19 mouse cellular contexts compared by ENCODE assay signal in genomic region chr11:120507611-120508289, GRCm38 (mm10). TPM values are rescaled to one million over a fixed set of nuclear protein-coding genes. Genes with fewer than 3 reads are reported as not detected.
DNase-seq lines count a peak whose midpoint lies in the region; ATAC-seq and TF ChIP-seq lines count a peak whose summit lies in the region.
"Had no signal": no experiment of that assay in that cellular context is flagged by ENCODE, and none has a peak within 500 bp of the region (broad histone marks: within the 10 kb centered on the region; RNA-seq: fewer than 3 reads in every experiment).

No protein-coding gene starts in this region.

- H3K27ac ChIP-seq in kidney, embryonic 16.5 days (ENCODE audit: low read length): peak overlapping the region; percentile 5; the same call in 1 of the 2 replicates
- H3K27ac ChIP-seq in embryonic facial prominence, embryonic 14.5 days (replicated peaks; ENCODE audit: low read depth, low read length): no peak overlapping the region; the same call in 1 of the 2 replicates
- peak overlapping the region; percentile 88 for H3K27ac ChIP-seq in lung, postnatal 0 days (ENCODE audit: low read length)
- H3K27ac ChIP-seq in stomach, postnatal 0 days (replicated peaks): peak overlapping the region; percentile 90
- H3K27ac ChIP-seq: heart, embryonic 10.5 days; layer of hippocampus, adult 2 months; limb, embryonic 15.5 days had no signal

- H3K27me3 ChIP-seq in kidney, embryonic 16.5 days (ENCODE audit: insufficient read depth, low read length): no peaks in the 10 kb centered on the region
- no peaks in the 10 kb centered on the region for H3K27me3 ChIP-seq in embryonic facial prominence, embryonic 14.5 days (replicated peaks; ENCODE audit: control insufficient read depth, insufficient read depth, low read length)
- no peaks in the 10 kb centered on the region for H3K27me3 ChIP-seq in lung, postnatal 0 days (replicated peaks; ENCODE audit: insufficient read depth, low read length)
- no peaks in the 10 kb centered on the region for H3K27me3 ChIP-seq in stomach, postnatal 0 days (ENCODE audit: control insufficient read depth, insufficient read depth, low read length)
- H3K27me3 ChIP-seq: limb, embryonic 15.5 days had no signal

- no peak overlapping the region for H3K4me2 ChIP-seq in kidney, embryonic 16.5 days (replicated peaks; ENCODE audit: low read depth, low read length)
- no peak overlapping the region for H3K4me2 ChIP-seq in embryonic facial prominence, embryonic 14.5 days (ENCODE audit: low read depth, low read length)
- H3K4me2 ChIP-seq in lung, postnatal 0 days (replicated peaks; ENCODE audit: low read depth, low read length): no peak overlapping the region
- H3K4me2 ChIP-seq in stomach, postnatal 0 days (replicated peaks; ENCODE audit: low read depth): no peak overlapping the region
- H3K4me2 ChIP-seq: limb, embryonic 15.5 days had no signal

- no peak overlapping the region for H3K4me3 ChIP-seq in kidney, embryonic 16.5 days (ENCODE audit: low read length)
- H3K4me3 ChIP-seq in embryonic facial prominence, embryonic 14.5 days (ENCODE audit: low read depth, low read length): no peak overlapping the region
- no peak overlapping the region for H3K4me3 ChIP-seq in lung, postnatal 0 days (ENCODE audit: low read depth, low read length)
- no peak overlapping the region for H3K4me3 ChIP-seq in stomach, postnatal 0 days (ENCODE audit: low read depth, low read length)
- H3K4me3 ChIP-seq: heart, embryonic 10.5 days; layer of hippocampus, adult 2 months; limb, embryonic 15.5 days had no signal

- TF ChIP-seq EP300 in lung, postnatal 0 days (IDR thresholded peaks at IDR 0.05): peak; percentile 96
- TF ChIP-seq EP300 in stomach, postnatal 0 days (optimal IDR thresholded peaks at IDR 0.05): no peak

- no peak overlapping the region for H3K9ac ChIP-seq in kidney, embryonic 16.5 days (replicated peaks; ENCODE audit: low read length)
- no peak overlapping the region for H3K9ac ChIP-seq in embryonic facial prominence, embryonic 14.5 days (ENCODE audit: low read depth, low read length)
- H3K9ac ChIP-seq in lung, postnatal 0 days (replicated peaks; ENCODE audit: low read depth): no peak overlapping the region
- no peak overlapping the region for H3K9ac ChIP-seq in stomach, postnatal 0 days (ENCODE audit: low read length)
- H3K9ac ChIP-seq: forebrain, postnatal 0 days; limb, embryonic 15.5 days had no signal

- no peak for ATAC-seq in kidney, embryonic 16.5 days (ENCODE audit: low FRiP score, low TSS enrichment)
- peak; percentile 53; the same call in 1 of the 2 replicates for ATAC-seq in embryonic facial prominence, embryonic 14.5 days (ENCODE audit: low read depth)
- ATAC-seq in lung, postnatal 0 days: peak; percentile 93
- peak; percentile 88 for ATAC-seq in stomach, postnatal 0 days (ENCODE audit: low FRiP score, low TSS enrichment)
- ATAC-seq: forebrain, postnatal 0 days had no signal

- TF ChIP-seq CTCF in lung, postnatal 0 days (IDR thresholded peaks at IDR 0.05): no peak
- TF ChIP-seq CTCF in stomach, postnatal 0 days (IDR thresholded peaks at IDR 0.05; ENCODE audit: low read depth): no peak

- DNase-seq in kidney, postnatal 10 days: no peak
- DNase-seq in embryonic facial prominence, embryonic 14.5 days (ENCODE audit: low spot score): peak; percentile 65
- peak; percentile 96 for DNase-seq in lung, postnatal 0 days (ENCODE audit: low spot score)
- DNase-seq in stomach, postnatal 0 days (ENCODE audit: low spot score): peak; percentile 67
- DNase-seq in layer of hippocampus, adult 9-10 months (ENCODE audit: low spot score): no peak
- DNase-seq in heart, adult 8-10 months (ENCODE audit: low spot score): no peak
- no peak for DNase-seq in retina, embryonic 14.5 days (ENCODE audit: low spot score)
- DNase-seq: B cell, adult 2 months; cerebellum, adult 11 months; forebrain, postnatal 0 days; right cerebral cortex, adult 18-20 months had no signal

- H3K36me3 ChIP-seq in kidney, embryonic 16.5 days (ENCODE audit: insufficient read depth, low read length): no peaks in the 10 kb centered on the region
- H3K36me3 ChIP-seq in embryonic facial prominence, embryonic 14.5 days (ENCODE audit: control insufficient read depth, insufficient read depth, low read length): no peaks in the 10 kb centered on the region
- no peaks in the 10 kb centered on the region for H3K36me3 ChIP-seq in lung, postnatal 0 days (ENCODE audit: insufficient read depth, low read length)
- no peaks in the 10 kb centered on the region for H3K36me3 ChIP-seq in stomach, postnatal 0 days (ENCODE audit: control insufficient read depth, insufficient read depth, low read length)
- H3K36me3 ChIP-seq: G1E; heart, embryonic 10.5 days; limb, embryonic 15.5 days had no signal

- H3K9me3 ChIP-seq in kidney, embryonic 16.5 days (ENCODE audit: low read length): no peaks in the 10 kb centered on the region
- H3K9me3 ChIP-seq in embryonic facial prominence, embryonic 14.5 days (ENCODE audit: control insufficient read depth, low read length): no peaks in the 10 kb centered on the region
- H3K9me3 ChIP-seq in lung, postnatal 0 days (ENCODE audit: low read length): no peaks in the 10 kb centered on the region
- no peaks in the 10 kb centered on the region for H3K9me3 ChIP-seq in stomach, postnatal 0 days (ENCODE audit: control insufficient read depth, low read length)
- H3K9me3 ChIP-seq: G1E; heart, embryonic 10.5 days; limb, embryonic 15.5 days had no signal

- WGBS in kidney, embryonic 16.5 days: 67% methylated on average over 13 of the region's 13 CpGs
- 74% methylated on average over 13 of the region's 13 CpGs for WGBS in embryonic facial prominence, embryonic 14.5 days
- 43% methylated on average over 13 of the region's 13 CpGs for WGBS in lung, postnatal 0 days
- 40% methylated on average over 13 of the region's 13 CpGs for WGBS in stomach, postnatal 0 days

- H3K4me1 ChIP-seq in kidney, embryonic 16.5 days (ENCODE audit: insufficient read depth, low read length): peaks cover 10% of the 10 kb centered on the region; the same call in 1 of the 2 replicates
- peaks cover 9% of the 10 kb centered on the region for H3K4me1 ChIP-seq in embryonic facial prominence, embryonic 14.5 days (ENCODE audit: control insufficient read depth, insufficient read depth, low read length)
- H3K4me1 ChIP-seq in lung, postnatal 0 days (ENCODE audit: insufficient read depth, low read depth, low read length): peaks cover 6% of the 10 kb centered on the region; the same call in 1 of the 2 replicates
- 0 out of 2 replicates have a peak, but pooled peaks cover 5% of the 10 kb centered on the region for H3K4me1 ChIP-seq in stomach, postnatal 0 days (replicated peaks; ENCODE audit: control insufficient read depth, insufficient read depth)

RNA-seq across cellular contexts. Expression of gene Slc25a10, which starts 16.1 kb away (rescaled TPM):
- polyA plus RNA-seq in kidney, embryonic 16.5 days (2015; fragmentation: Nextera tagmentation; extraction: Ambion mirVana): 120 and 123 TPM in 2 replicates
- polyA plus RNA-seq in embryonic facial prominence, embryonic 14.5 days (2014; fragmentation: Nextera tagmentation; extraction: Ambion mirVana): 47.6 and 53.1 TPM in 2 replicates
- polyA plus RNA-seq in lung, postnatal 0 days (2015; fragmentation: Nextera tagmentation; extraction: Ambion mirVana): 75.4 and 83.4 TPM in 2 replicates
- 86.1 and 94.0 TPM in 2 replicates for polyA plus RNA-seq in stomach, postnatal 0 days (2015; fragmentation: Nextera tagmentation; extraction: Ambion mirVana)
- total RNA-seq in heart, adult 8-10 months (2022): 10 to 100 TPM; 13.7 to 19.4 (median 16.0) TPM

RNA-seq across cellular contexts. Expression of gene Gcgr, which starts 22.7 kb away (rescaled TPM):
- 4.7 and 5.5 TPM in 2 replicates for polyA plus RNA-seq in kidney, embryonic 16.5 days (2015; fragmentation: Nextera tagmentation; extraction: Ambion mirVana)
- polyA plus RNA-seq in embryonic facial prominence, embryonic 14.5 days (2014; fragmentation: Nextera tagmentation; extraction: Ambion mirVana): 1.0 and 1.4 TPM in 2 replicates
- polyA plus RNA-seq in lung, postnatal 0 days (2015; fragmentation: Nextera tagmentation; extraction: Ambion mirVana): 0.61 and 0.76 TPM in 2 replicates
- 3.5 and 5.8 TPM in 2 replicates for polyA plus RNA-seq in stomach, postnatal 0 days (2015; fragmentation: Nextera tagmentation; extraction: Ambion mirVana)
- 1 to 10 TPM in 1 of 4 experiments, under 1 TPM in 3; 0.69 to 1.0 (median 0.78) TPM for total RNA-seq in heart, adult 8-10 months (2022)
- total RNA-seq: common myeloid progenitor, adult 5-6 weeks; forebrain, postnatal 0 days; G1E; hematopoietic stem cell, adult 5-6 weeks; layer of hippocampus, adult 2 months; megakaryocyte progenitor cell, adult 5-6 weeks had no signal
- polyA plus RNA-seq: G1E had no signal

RNA-seq across cellular contexts. Expression of gene Mrpl12, which starts 23.3 kb away (rescaled TPM):
- polyA plus RNA-seq in kidney, embryonic 16.5 days (2015; fragmentation: Nextera tagmentation; extraction: Ambion mirVana): 176 and 177 TPM in 2 replicates
- 135 and 148 TPM in 2 replicates for polyA plus RNA-seq in embryonic facial prominence, embryonic 14.5 days (2014; fragmentation: Nextera tagmentation; extraction: Ambion mirVana)
- polyA plus RNA-seq in lung, postnatal 0 days (2015; fragmentation: Nextera tagmentation; extraction: Ambion mirVana): 60.6 and 67.7 TPM in 2 replicates
- 133 and 134 TPM in 2 replicates for polyA plus RNA-seq in stomach, postnatal 0 days (2015; fragmentation: Nextera tagmentation; extraction: Ambion mirVana)
- total RNA-seq in heart, adult 8-10 months (2022): 100 to 1,000 TPM; 233 to 251 (median 242) TPM

RNA-seq across cellular contexts. Expression of gene Arl16, which starts 40.3 kb away (rescaled TPM):
- 46.5 and 50.4 TPM in 2 replicates for polyA plus RNA-seq in kidney, embryonic 16.5 days (2015; fragmentation: Nextera tagmentation; extraction: Ambion mirVana)
- polyA plus RNA-seq in embryonic facial prominence, embryonic 14.5 days (2014; fragmentation: Nextera tagmentation; extraction: Ambion mirVana): 43.2 and 46.4 TPM in 2 replicates
- polyA plus RNA-seq in lung, postnatal 0 days (2015; fragmentation: Nextera tagmentation; extraction: Ambion mirVana): 29.8 and 33.4 TPM in 2 replicates
- 24.4 and 30.6 TPM in 2 replicates for polyA plus RNA-seq in stomach, postnatal 0 days (2015; fragmentation: Nextera tagmentation; extraction: Ambion mirVana)
- total RNA-seq in heart, adult 8-10 months (2022): 10 to 100 TPM; 10.7 to 12.1 (median 11.8) TPM

RNA-seq across cellular contexts. Expression of gene Mcrip1, which starts 41.8 kb away (rescaled TPM):
- 218 and 232 TPM in 2 replicates for polyA plus RNA-seq in kidney, embryonic 16.5 days (2015; fragmentation: Nextera tagmentation; extraction: Ambion mirVana)
- 238 and 253 TPM in 2 replicates for polyA plus RNA-seq in embryonic facial prominence, embryonic 14.5 days (2014; fragmentation: Nextera tagmentation; extraction: Ambion mirVana)
- polyA plus RNA-seq in lung, postnatal 0 days (2015; fragmentation: Nextera tagmentation; extraction: Ambion mirVana): 209 and 215 TPM in 2 replicates
- polyA plus RNA-seq in stomach, postnatal 0 days (2015; fragmentation: Nextera tagmentation; extraction: Ambion mirVana): 113 and 115 TPM in 2 replicates
- total RNA-seq in heart, adult 8-10 months (2022): 10 to 100 TPM; 37.5 to 41.0 (median 38.5) TPM

Comparison
In these comparisons a context has a peak if more than half of its experiments do, and no peak if none do; other contexts are left out.
1. DNase-seq: peak in embryonic facial prominence, embryonic 14.5 days (single experiment), lung, postnatal 0 days (single experiment) and stomach, postnatal 0 days (single experiment); none in kidney, postnatal 10 days (single experiment), layer of hippocampus, adult 9-10 months (single experiment), heart, adult 8-10 months (single experiment) and retina, embryonic 14.5 days (single experiment).